Comparison of ENCODE assay signal across 14 mouse cellular contexts in the genomic region with DNA sequence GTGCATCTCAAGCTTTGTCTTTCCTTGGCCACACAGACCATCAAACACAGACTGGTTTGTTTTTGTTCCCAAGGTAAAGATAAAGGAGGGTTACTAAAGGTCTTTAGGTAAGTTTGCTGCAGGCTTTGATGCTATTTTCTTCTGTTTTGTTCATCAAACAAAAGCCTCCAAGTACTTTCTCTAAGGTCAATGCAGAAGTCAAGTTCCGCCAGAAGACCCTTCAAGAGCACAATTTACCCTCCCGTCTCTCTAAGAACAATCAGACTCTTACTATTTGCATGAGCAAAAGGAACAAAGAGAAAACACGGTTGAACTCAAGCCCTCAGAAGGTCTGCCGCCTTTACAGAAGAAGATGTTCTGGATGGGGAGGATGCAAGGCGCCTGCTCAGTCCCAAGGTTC.
"Had no signal": no experiment of that assay in that cellular context is flagged by ENCODE, and none has a peak within 500 bp of the region (broad histone marks: within the 10 kb centered on the region; RNA-seq: fewer than 3 reads in every experiment).

No protein-coding gene starts in this region.

- H3K27me3 ChIP-seq: midbrain, embryonic 15.5 days; neural tube, embryonic 12.5 days; stomach, embryonic 15.5 days had no signal

- ATAC-seq: liver, postnatal 0 days; midbrain, embryonic 13.5 days; midbrain, embryonic 15.5 days had no signal

- H3K4me2 ChIP-seq: lung, embryonic 14.5 days; midbrain, embryonic 11.5 days; midbrain, embryonic 13.5 days; midbrain, embryonic 15.5 days; neural tube, embryonic 12.5 days; stomach, embryonic 15.5 days had no signal

- H3K9ac ChIP-seq: liver, postnatal 0 days; lung, embryonic 14.5 days; midbrain, embryonic 13.5 days; midbrain, embryonic 15.5 days; neural tube, embryonic 12.5 days; stomach, embryonic 15.5 days had no signal

- H3K9me3 ChIP-seq: midbrain, embryonic 13.5 days; midbrain, embryonic 15.5 days; neural tube, embryonic 12.5 days; stomach, embryonic 15.5 days had no signal

- H3K27ac ChIP-seq: midbrain, embryonic 13.5 days; midbrain, embryonic 15.5 days; neural tube, embryonic 12.5 days; stomach, embryonic 15.5 days; stomach, postnatal 0 days had no signal

- H3K36me3 ChIP-seq: midbrain, embryonic 13.5 days; midbrain, embryonic 15.5 days; neural tube, embryonic 12.5 days; stomach, embryonic 15.5 days had no signal

- H3K4me3 ChIP-seq: midbrain, embryonic 13.5 days; midbrain, embryonic 15.5 days; neural tube, embryonic 12.5 days; stomach, embryonic 15.5 days had no signal

- DNase-seq: liver, postnatal 0 days; lung, embryonic 14.5 days; lung, postnatal 10 days; lung, postnatal 4 days; right cerebral cortex, postnatal 14 days; thymus, adult 2 months; thymus, postnatal 25 days; thymus, postnatal 4 days had no signal

- H3K4me1 ChIP-seq: stomach, embryonic 15.5 days had no signal
